Mouse (Mus musculus): ENCODE results near the gene Slc5a2. TPM values are rescaled to one million over a fixed set of nuclear protein-coding genes. Genes with fewer than 3 reads are reported as not detected.

Slc5a2 gene
- polyA plus RNA-seq, 1 experiment: 2.0 TPM

DNA sequence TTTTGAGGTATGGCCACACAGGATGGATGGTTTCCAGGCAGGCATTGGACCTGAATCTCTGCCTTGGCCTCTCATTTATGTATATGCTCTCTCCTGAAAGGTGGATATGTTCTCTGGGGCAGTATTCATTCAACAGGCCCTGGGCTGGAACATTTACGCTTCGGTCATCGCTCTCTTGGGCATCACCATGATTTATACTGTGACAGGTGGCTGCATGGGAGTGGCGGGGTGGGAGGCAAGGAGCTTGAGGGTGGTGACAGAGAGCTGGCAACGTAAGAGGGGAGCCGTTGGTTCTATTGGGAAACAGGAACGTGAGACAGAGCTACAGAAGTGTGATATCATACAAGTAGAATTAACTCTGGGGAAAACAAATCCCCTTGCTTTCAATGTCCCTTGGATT lies 2.4 kb downstream of the Slc5a2 start:
- no peaks in the 10 kb centered on the region for H3K27me3 ChIP-seq (ENCODE audit: control insufficient read depth, insufficient read depth, low read length)
- H3K36me3 ChIP-seq (ENCODE audit: control insufficient read depth, insufficient read depth, low read length): no peaks in the 10 kb centered on the region
- no peak for TF ChIP-seq POLR2A (IDR thresholded peaks at IDR 0.05; ENCODE audit: control insufficient read depth, low read depth, low read length)
- TF ChIP-seq CTCF (IDR thresholded peaks at IDR 0.05; ENCODE audit: control insufficient read depth, insufficient read depth, insufficient replicate concordance, low read depth, low read length): no peak
- no peak overlapping the region for H3K27ac ChIP-seq (ENCODE audit: control insufficient read depth, insufficient read depth, low read depth, low read length)
- peaks cover 9% of the 10 kb centered on the region for H3K4me1 ChIP-seq (ENCODE audit: control insufficient read depth, insufficient read depth, low read length)
- H3K4me3 ChIP-seq (ENCODE audit: control insufficient read depth, low read depth, low read length): no peak overlapping the region

DNA sequence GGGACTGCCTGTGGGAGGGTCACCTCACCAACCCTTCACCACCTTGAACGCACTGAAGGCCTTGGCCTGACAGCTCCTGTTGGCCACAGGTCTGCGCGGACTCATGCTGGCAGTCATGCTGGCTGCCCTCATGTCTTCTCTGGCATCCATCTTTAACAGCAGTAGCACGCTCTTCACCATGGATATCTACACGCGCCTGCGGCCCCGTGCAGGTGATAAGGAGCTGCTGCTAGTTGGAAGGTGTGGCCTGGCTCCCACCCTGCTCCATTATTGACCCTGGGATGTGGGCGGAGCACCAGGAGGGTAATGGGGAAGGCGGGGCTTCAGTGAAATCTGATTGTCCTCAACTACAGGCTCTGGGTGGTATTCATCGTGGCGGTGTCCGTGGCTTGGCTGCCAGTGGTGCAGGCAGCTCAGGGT lies 5.0 kb downstream of the Slc5a2 start:
- H3K27ac ChIP-seq (ENCODE audit: control insufficient read depth, insufficient read depth, low read depth, low read length): no peak overlapping the region
- peaks cover 9% of the 10 kb centered on the region for H3K4me1 ChIP-seq (ENCODE audit: control insufficient read depth, insufficient read depth, low read length)
- peak overlapping the region; percentile 43 for H3K4me3 ChIP-seq (ENCODE audit: control insufficient read depth, low read depth, low read length)
- TF ChIP-seq CTCF (IDR thresholded peaks at IDR 0.05; ENCODE audit: control insufficient read depth, insufficient read depth, insufficient replicate concordance, low read depth, low read length): no peak
- no peak for TF ChIP-seq POLR2A (IDR thresholded peaks at IDR 0.05; ENCODE audit: control insufficient read depth, low read depth, low read length)
- no peaks in the 10 kb centered on the region for H3K27me3 ChIP-seq (ENCODE audit: control insufficient read depth, insufficient read depth, low read length)
- H3K36me3 ChIP-seq (ENCODE audit: control insufficient read depth, insufficient read depth, low read length): no peaks in the 10 kb centered on the region

GRCm38 (mm10) chr7:128271496-128271895 lies 6.0 kb downstream of the Slc5a2 start:
- no peaks in the 10 kb centered on the region for H3K36me3 ChIP-seq (ENCODE audit: control insufficient read depth, insufficient read depth, low read length)
- H3K27me3 ChIP-seq (ENCODE audit: control insufficient read depth, insufficient read depth, low read length): no peaks in the 10 kb centered on the region
- peaks cover 9% of the 10 kb centered on the region for H3K4me1 ChIP-seq (ENCODE audit: control insufficient read depth, insufficient read depth, low read length)
- H3K4me3 ChIP-seq (ENCODE audit: control insufficient read depth, low read depth, low read length): no peak overlapping the region
- TF ChIP-seq CTCF (IDR thresholded peaks at IDR 0.05; ENCODE audit: control insufficient read depth, insufficient read depth, insufficient replicate concordance, low read depth, low read length): no peak
- TF ChIP-seq POLR2A (IDR thresholded peaks at IDR 0.05; ENCODE audit: control insufficient read depth, low read depth, low read length): no peak
- no peak overlapping the region for H3K27ac ChIP-seq (ENCODE audit: control insufficient read depth, insufficient read depth, low read depth, low read length)

- no peaks in the 10 kb centered on the region for H3K27me3 ChIP-seq (ENCODE audit: control insufficient read depth, insufficient read depth, low read length)
- TF ChIP-seq CTCF (IDR thresholded peaks at IDR 0.05; ENCODE audit: control insufficient read depth, insufficient read depth, insufficient replicate concordance, low read depth, low read length) (no peak), POLR2A (IDR thresholded peaks at IDR 0.05; ENCODE audit: control insufficient read depth, low read depth, low read length) (no peak)
- no peaks in the 10 kb centered on the region for H3K36me3 ChIP-seq (ENCODE audit: control insufficient read depth, insufficient read depth, low read length)
Measured at GRCm38 (mm10) chr7:128276051-128276450, 10.6 kb downstream of the Slc5a2 start.

DNA sequence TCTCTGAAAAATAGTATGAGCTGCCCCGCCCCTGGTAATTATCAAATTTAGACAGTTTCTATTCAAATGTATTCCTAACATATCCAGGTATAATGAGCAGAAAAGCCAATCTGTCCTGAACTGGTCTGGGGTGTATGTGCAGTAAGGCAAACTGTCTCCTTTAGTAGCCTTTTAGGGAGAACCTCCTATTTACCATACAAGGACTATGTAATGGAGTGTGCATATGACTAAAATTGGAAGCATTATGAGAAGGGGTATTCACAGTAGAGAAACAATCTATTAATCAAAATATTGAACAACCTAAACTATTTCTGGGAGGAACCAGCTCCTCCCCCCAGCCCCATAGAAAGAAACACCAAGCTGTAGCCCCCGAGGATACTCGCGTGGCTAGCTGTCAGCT lies 14.3 kb downstream of the Slc5a2 start:
- Histone ChIP-seq H3K4me1 (ENCODE audit: control insufficient read depth, insufficient read depth, low read length) (no peaks in the 10 kb centered on the region; the same call in 1 of the 2 replicates), H3K36me3 (ENCODE audit: control insufficient read depth, insufficient read depth, low read length) (no peaks in the 10 kb centered on the region), H3K4me3 (ENCODE audit: control insufficient read depth, low read depth, low read length) (no peak overlapping the region), H3K27me3 (ENCODE audit: control insufficient read depth, insufficient read depth, low read length) (no peaks in the 10 kb centered on the region), H3K27ac (ENCODE audit: control insufficient read depth, insufficient read depth, low read depth, low read length) (no peak overlapping the region)
- no peak for TF ChIP-seq CTCF (IDR thresholded peaks at IDR 0.05; ENCODE audit: control insufficient read depth, insufficient read depth, insufficient replicate concordance, low read depth, low read length)
- TF ChIP-seq POLR2A (IDR thresholded peaks at IDR 0.05; ENCODE audit: control insufficient read depth, low read depth, low read length): no peak

More at GRCm38 (mm10) chr7:128276051-128276450, 10.6 kb downstream of the Slc5a2 start:
- Histone ChIP-seq H3K4me1 (ENCODE audit: control insufficient read depth, insufficient read depth, low read length) (no peaks in the 10 kb centered on the region; the same call in 1 of the 2 replicates), H3K27ac (ENCODE audit: control insufficient read depth, insufficient read depth, low read depth, low read length) (no peak overlapping the region), H3K4me3 (ENCODE audit: control insufficient read depth, low read depth, low read length) (no peak overlapping the region)

DNA sequence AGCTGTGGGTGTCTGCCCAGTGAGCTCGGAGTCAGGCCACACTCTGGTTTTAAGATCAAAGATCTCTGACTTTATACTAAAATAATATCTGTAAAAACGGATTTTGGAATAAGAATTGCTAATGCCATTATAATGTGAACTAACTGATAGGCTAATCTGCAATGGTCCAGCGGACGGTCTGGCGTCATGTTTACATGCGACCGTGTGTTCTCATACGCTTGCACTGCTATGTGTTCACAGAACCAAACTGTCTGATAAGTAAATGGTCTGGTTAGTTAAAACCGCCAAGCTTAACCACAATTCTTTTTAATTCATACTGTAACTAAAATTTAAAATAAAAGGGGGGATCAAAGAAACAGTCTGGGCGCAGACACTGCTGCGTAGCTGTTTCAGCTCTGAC lies 16.3 kb downstream of the Slc5a2 start:
- Histone ChIP-seq H3K27me3 (ENCODE audit: control insufficient read depth, insufficient read depth, low read length) (no peaks in the 10 kb centered on the region), H3K4me1 (ENCODE audit: control insufficient read depth, insufficient read depth, low read length) (no peaks in the 10 kb centered on the region; the same call in 1 of the 2 replicates), H3K27ac (ENCODE audit: control insufficient read depth, insufficient read depth, low read depth, low read length) (no peak overlapping the region)

GRCm38 (mm10) chr7:128282532-128283244 lies 17.2 kb downstream of the Slc5a2 start:
- no peak overlapping the region for H3K27ac ChIP-seq (ENCODE audit: control insufficient read depth, insufficient read depth, low read depth, low read length)
- no peak overlapping the region for H3K4me3 ChIP-seq (ENCODE audit: control insufficient read depth, low read depth, low read length)
- no peaks in the 10 kb centered on the region for H3K27me3 ChIP-seq (ENCODE audit: control insufficient read depth, insufficient read depth, low read length)
- TF ChIP-seq POLR2A (IDR thresholded peaks at IDR 0.05; ENCODE audit: control insufficient read depth, low read depth, low read length) (no peak), CTCF (IDR thresholded peaks at IDR 0.05; ENCODE audit: control insufficient read depth, insufficient read depth, insufficient replicate concordance, low read depth, low read length) (no peak)
- no peaks in the 10 kb centered on the region for H3K4me1 ChIP-seq (ENCODE audit: control insufficient read depth, insufficient read depth, low read length)
- H3K36me3 ChIP-seq (ENCODE audit: control insufficient read depth, insufficient read depth, low read length): no peaks in the 10 kb centered on the region

More for the DNA sequence above, 16.3 kb downstream of the Slc5a2 start:
- no peaks in the 10 kb centered on the region for H3K36me3 ChIP-seq (ENCODE audit: control insufficient read depth, insufficient read depth, low read length)
- no peak for TF ChIP-seq POLR2A (IDR thresholded peaks at IDR 0.05; ENCODE audit: control insufficient read depth, low read depth, low read length)
- no peak for TF ChIP-seq CTCF (IDR thresholded peaks at IDR 0.05; ENCODE audit: control insufficient read depth, insufficient read depth, insufficient replicate concordance, low read depth, low read length)
- H3K4me3 ChIP-seq (ENCODE audit: control insufficient read depth, low read depth, low read length): no peak overlapping the region
